Mouse (Mus musculus) small intestine, adult 2 months (tissue): ENCODE results near the gene Tmem240. TPM values are rescaled to one million over a fixed set of nuclear protein-coding genes. Genes with fewer than 3 reads are reported as not detected.
"Not testable (repeated sequence)": the region's sequence is repeated elsewhere in the genome, so short reads cannot be mapped to it uniquely, and the experiment has no call there.

Experiments used
- H3K27ac ChIP-seq: fragments of 200-500 bp; 2 replicates; pipeline ENCODE4 v1.5.1; 2012; ENCODE audit warnings: low read depth, low read length, control low read depth, inconsistent platforms; ENCODE audit not compliant: insufficient read depth
- H3K27me3 ChIP-seq: fragments of 200-500 bp; 2 replicates; pipeline ENCODE4 v1.6.1; 2012; ENCODE audit warnings: mild to moderate bottlenecking, moderate library complexity, low read length, inconsistent platforms; ENCODE audit not compliant: control insufficient read depth, insufficient read depth
- H3K36me3 ChIP-seq: fragments of 200-500 bp; 2 replicates; pipeline ENCODE4 v1.6.1; 2012; ENCODE audit warnings: mild to moderate bottlenecking, low read length, control low read depth, inconsistent platforms; ENCODE audit not compliant: control insufficient read depth, insufficient read depth
- H3K4me1 ChIP-seq: fragments of 200-500 bp; 2 replicates; pipeline ENCODE4 v1.6.1; 2012; ENCODE audit warnings: low read length, inconsistent platforms, mixed read lengths; ENCODE audit not compliant: control insufficient read depth, insufficient read depth, insufficient read length
- H3K4me3 ChIP-seq: fragments of 200-500 bp; 2 replicates; pipeline ENCODE4 v1.5.1; 2012; ENCODE audit warnings: low read depth, mild to moderate bottlenecking, control low read depth, inconsistent platforms, low read length, moderate library complexity
- CTCF ChIP-seq: fragments of 200-500 bp; IDR thresholded peaks from 2 replicates; pipeline ENCODE4 v1.5.1; 2012; ENCODE audit warnings: low read depth, mild to moderate bottlenecking, control low read depth, inconsistent platforms, low read length, moderate library complexity, mixed read lengths; ENCODE audit not compliant: insufficient replicate concordance, insufficient read length; ENCODE audit errors: extremely low read depth
- POLR2A ChIP-seq: fragments of 200-500 bp; IDR thresholded peaks from 2 replicates; pipeline ENCODE4 v1.6.1; 2012; ENCODE audit warnings: low read depth, mild to moderate bottlenecking, control low read depth, inconsistent platforms, low read length, moderate library complexity
- WGBS: fragments of 180-500 bp; shearing (Covaris S2); methylation state at CpG from one replicate; pipeline ENCODE4 v1.1.7; 2018; 5-methylcytosine and 5-hydroxymethylcytosine counted together
- polyA plus RNA-seq: library from polyadenylated mRNA; depleted of rRNA; stranded (reverse); fragments of >200 nt; gene quantifications from 2 replicates; pipeline ENCODE4 v1.2.3, GENCODE M21; 2012

The Tmem240 gene
- polyA plus RNA-seq, 1 experiment = 0.53 TPM

DNA sequence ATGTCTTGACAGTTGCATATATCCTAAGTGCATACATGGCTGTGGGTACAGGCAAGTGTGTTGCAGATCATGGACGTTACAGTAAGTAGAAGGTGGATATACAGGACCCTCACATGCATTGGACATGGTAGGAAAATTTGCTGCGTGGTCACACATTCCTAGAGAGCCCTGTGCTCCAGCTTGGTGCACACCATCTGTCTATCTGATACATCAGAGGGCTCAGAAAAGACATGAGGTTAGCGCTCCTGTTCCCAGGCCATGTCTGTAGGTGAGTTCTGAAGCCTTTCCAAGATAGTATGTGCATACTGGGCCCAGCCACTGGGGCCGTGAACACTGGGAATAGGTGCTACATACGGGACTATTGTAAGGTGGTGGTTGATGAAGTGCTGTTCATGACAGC, 1.8 kb downstream of the Tmem240 start:
- H3K27me3 ChIP-seq = no peaks in the 10 kb centered on the region

DNA sequence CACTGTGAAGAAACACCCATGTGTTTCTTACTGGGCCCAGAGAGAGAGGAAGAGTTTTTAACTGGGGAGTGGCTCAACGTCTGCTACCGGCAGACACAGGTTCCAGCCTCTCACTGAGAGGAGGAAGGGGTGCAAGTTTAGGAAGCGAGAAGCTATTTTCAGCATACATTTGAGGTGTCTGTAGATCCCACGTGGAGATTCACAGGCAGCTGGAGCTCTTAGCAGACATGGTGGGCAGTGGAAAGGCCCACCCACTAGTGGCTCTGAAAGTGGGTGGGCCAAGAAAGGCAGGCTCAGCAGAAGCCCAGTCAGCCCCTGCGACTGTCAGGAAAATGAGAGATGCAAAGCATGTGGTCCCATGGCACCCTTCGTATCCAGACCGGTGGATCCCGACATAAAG, 3.7 kb downstream of the Tmem240 start:
- WGBS = 58% methylated on average over 8 of the region's 8 CpGs
- Histone ChIP-seq H3K36me3 (peaks cover 28% of the 10 kb centered on the region), H3K27me3 (no peaks in the 10 kb centered on the region), H3K4me3 (no peak overlapping the region), H3K27ac (no peak overlapping the region), H3K4me1 (peaks cover 7% of the 10 kb centered on the region; the same call in 1 of the 2 replicates)
- TF ChIP-seq CTCF = no peak
- TF ChIP-seq POLR2A = no peak

More for the DNA sequence above, 1.8 kb downstream of the Tmem240 start:
- Histone ChIP-seq H3K4me1 (peaks cover 7% of the 10 kb centered on the region; the same call in 1 of the 2 replicates), H3K27ac (no peak overlapping the region), H3K36me3 (peaks cover 13% of the 10 kb centered on the region), H3K4me3 (no peak overlapping the region)
- WGBS = 91% methylated on average over 5 of the region's 5 CpGs
- no peak for TF ChIP-seq POLR2A
- TF ChIP-seq CTCF = no peak

DNA sequence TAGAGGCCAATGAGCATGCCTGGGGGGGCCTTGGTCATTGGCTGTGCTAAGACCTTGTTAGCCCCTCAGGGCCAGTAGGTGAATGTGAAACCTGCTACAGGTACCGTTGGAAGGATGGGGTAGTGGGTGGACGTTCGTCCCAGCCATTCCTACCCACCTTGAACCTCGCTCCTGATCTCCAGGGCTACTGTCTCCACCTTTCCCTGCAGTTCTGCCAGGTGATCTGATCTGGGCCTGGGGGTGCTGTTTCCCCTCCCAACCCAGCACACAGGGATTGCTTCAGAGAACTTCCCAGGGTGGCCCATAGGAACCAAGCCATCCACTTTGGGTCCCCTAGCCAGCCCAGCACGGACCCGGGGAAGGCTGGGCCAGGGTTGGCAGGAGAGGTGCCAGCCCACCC, 4.6 kb downstream of the Tmem240 start:
- TF ChIP-seq POLR2A (no peak), CTCF (no peak)
- peaks cover 7% of the 10 kb centered on the region; the same call in 1 of the 2 replicates for H3K4me1 ChIP-seq
- H3K27me3 ChIP-seq = no peaks in the 10 kb centered on the region
- H3K4me3 ChIP-seq = no peak overlapping the region
- WGBS = 81% methylated on average over 6 of the region's 6 CpGs
- no peak overlapping the region for H3K27ac ChIP-seq
- peaks cover 34% of the 10 kb centered on the region for H3K36me3 ChIP-seq

DNA sequence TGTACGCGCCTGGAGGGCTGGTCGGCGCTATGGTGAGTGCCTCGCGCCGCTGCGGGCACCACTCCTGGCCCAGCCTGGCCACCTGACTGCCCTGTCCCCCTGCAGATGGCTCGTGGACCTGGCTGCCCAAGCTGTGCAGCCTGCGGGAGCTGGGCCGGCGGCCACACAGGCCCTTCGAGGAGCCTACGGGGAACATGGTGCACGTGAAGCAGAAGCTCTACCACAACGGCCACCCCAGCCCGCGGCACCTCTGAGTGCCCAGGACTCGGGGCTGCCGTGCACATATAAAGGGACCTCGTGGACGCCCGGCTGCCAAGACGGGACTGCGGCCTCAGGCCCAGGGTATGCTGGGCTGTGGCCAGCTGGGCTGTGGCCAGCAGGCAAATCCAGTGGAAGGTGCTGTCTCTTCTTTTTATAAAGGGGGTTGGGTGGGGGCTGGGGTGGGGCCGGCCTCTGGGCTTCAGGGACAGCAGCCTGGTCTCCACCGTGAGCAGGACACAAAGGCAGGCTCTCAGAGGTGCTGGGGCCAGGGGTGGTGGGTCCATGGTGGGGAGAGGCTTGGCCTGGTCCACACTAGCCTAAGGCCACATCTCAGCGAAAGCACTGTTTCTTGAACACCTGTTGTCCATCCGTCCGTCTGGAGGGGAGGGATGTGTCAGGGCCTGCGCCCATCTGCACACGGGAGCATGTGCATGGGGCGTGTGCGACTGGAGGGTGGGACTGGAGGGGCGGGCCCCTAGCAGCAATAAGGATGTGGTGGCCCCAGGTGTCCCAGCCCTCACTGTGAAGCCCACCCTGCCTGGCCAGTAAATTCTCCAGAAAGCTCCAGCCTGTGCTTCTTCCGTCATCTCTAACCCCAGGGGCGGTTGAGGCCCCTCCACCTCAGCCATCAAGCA, 5.4 kb downstream of the Tmem240 start:
- no peak overlapping the region for H3K4me3 ChIP-seq
- WGBS = 80% methylated on average over 37 of the region's 37 CpGs
- TF ChIP-seq CTCF (no peak), POLR2A (no peak)
- H3K27me3 ChIP-seq = no peaks in the 10 kb centered on the region
- no peak overlapping the region for H3K27ac ChIP-seq
- H3K4me1 ChIP-seq = peaks cover 7% of the 10 kb centered on the region; the same call in 1 of the 2 replicates
- H3K36me3 ChIP-seq = peaks cover 41% of the 10 kb centered on the region

DNA sequence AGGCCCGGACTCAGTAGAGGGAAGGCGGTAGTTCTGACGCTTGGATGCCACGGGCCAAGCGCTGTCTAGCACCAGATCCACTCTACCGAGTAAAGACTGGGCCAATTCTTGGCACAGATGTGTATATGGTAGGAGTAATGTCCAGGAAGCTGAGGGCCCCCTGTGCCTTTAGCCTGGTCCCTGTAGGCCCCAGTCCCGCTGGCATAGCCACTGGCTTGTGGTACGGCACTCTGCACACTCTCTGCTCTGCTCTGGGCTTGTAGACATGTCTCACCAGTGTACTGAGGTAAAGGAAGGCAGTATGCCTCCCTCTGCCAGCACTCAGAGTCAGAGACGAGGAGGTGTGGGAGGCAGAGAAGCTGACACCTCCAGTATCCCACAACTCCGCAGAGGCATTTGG, 6.1 kb downstream of the Tmem240 start:
- H3K27ac ChIP-seq, H3K4me1 ChIP-seq, H3K4me3 ChIP-seq, H3K27me3 ChIP-seq: not testable (repeated sequence)
- WGBS = 86% methylated on average over 10 of the region's 10 CpGs
- peaks cover 45% of the 10 kb centered on the region for H3K36me3 ChIP-seq

DNA sequence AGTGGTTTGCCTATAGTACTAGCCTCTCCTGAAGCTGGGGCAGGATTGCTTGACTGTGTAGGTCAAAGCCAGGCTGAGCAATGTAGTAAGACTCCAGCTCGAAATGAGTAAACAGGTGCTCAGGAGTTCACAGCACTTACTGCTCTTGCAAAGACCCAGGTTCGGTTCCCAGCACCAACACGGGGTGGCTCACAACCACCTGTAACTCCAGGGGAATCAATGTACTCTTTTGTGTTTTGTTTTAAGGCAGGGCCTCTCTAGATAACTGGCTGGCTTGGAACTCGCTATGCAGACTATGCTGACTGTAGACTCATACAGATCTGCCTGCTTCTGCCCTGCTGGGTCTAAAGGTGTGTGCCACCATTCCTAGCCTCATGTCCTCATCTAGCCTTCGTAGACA, 8.1 kb downstream of the Tmem240 start:
- no peak overlapping the region for H3K27ac ChIP-seq
- 91% methylated on average over 5 of the region's 5 CpGs for WGBS
- no peak overlapping the region for H3K4me3 ChIP-seq
- TF ChIP-seq CTCF (no peak), POLR2A (no peak)
- H3K36me3 ChIP-seq = peaks cover 60% of the 10 kb centered on the region
- H3K4me1 ChIP-seq = no peaks in the 10 kb centered on the region
- H3K27me3 ChIP-seq = no peaks in the 10 kb centered on the region

DNA sequence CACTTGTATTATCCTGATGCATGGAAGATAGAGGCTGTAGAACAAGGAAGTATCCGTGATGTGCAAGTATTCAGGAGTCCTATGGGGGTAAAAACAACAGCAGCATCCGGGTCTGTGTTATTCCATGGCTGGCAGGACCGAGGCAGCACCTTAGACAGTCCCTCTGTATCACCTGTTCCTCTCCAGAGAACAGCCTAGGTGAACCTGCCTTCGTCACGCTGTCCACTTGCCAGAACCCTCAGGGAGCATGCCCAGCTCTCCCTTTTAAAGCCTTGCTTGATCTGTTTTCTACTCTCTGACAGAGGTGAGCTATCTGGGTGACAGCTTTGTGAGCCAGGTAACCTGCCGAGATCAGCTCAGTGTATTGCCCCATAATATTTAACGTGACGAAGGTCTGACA, 9.9 kb downstream of the Tmem240 start:
- WGBS = 90% methylated on average over 8 of the region's 8 CpGs
- no peak overlapping the region for H3K27ac ChIP-seq
- H3K27me3 ChIP-seq = no peaks in the 10 kb centered on the region
- H3K36me3 ChIP-seq = peaks cover 77% of the 10 kb centered on the region
- no peaks in the 10 kb centered on the region for H3K4me1 ChIP-seq
- TF ChIP-seq POLR2A = no peak
- TF ChIP-seq CTCF = no peak
- H3K4me3 ChIP-seq = no peak overlapping the region
